Mouse (Mus musculus): Measurements from ENCODE around the gene Raly.

DNA sequence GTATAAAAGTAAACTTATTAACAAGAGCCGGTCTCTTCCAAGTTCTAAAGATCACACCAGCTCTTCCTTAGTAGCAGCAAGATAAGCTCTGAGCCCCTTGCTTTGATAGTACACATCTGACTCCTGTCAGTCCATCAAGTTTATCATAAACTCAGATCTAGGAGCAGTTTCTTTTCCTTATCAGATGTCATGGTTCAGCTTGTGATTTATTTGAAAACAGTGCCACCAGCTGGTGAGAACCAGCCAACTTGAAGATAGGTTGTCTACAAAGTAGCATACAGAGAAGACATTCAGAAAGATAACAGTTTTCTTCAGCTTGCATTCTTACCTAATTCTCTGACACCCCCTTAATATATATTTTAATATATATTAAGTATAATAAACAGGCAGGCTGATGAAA is 64.5 kb downstream of the Raly start:
- TF ChIP-seq POLR2A (IDR thresholded peaks at IDR 0.05; ENCODE audit: extremely low read depth, insufficient read depth, low read length) (no peak), CTCF (IDR thresholded peaks at IDR 0.05; ENCODE audit: extremely low read depth, insufficient read depth, low read length) (peak; percentile 19; the same call in 1 of the 2 replicates)
